Comparison of ENCODE assay signal across 21 mouse cellular contexts in genomic region chr10:127969820-127970219, GRCm38 (mm10). TPM values are rescaled to one million over a fixed set of nuclear protein-coding genes. Genes with fewer than 3 reads are reported as not detected.
DNase-seq lines count a peak whose midpoint lies in the region; ATAC-seq and TF ChIP-seq lines count a peak whose summit lies in the region.
"Had no signal": no experiment of that assay in that cellular context is flagged by ENCODE, and none has a peak within 500 bp of the region (broad histone marks: within the 10 kb centered on the region; RNA-seq: fewer than 3 reads in every experiment).

No protein-coding gene starts in this region.

- H3K9me3 ChIP-seq in hindbrain, embryonic 14.5 days (ENCODE audit: control insufficient read depth, low read length), result no peaks in the 10 kb centered on the region
- H3K9me3 ChIP-seq in hindbrain, embryonic 16.5 days (ENCODE audit: control insufficient read depth, low read length), result no peaks in the 10 kb centered on the region
- no peaks in the 10 kb centered on the region for H3K9me3 ChIP-seq in embryonic facial prominence, embryonic 11.5 days (replicated peaks; ENCODE audit: control insufficient read depth, low read length)
- 0 out of 2 replicates have a peak, but pooled peaks cover 9% of the 10 kb centered on the region for H3K9me3 ChIP-seq in limb, embryonic 13.5 days
- H3K9me3 ChIP-seq in forebrain, postnatal 0 days (ENCODE audit: low read length), result no peaks in the 10 kb centered on the region
- H3K9me3 ChIP-seq in forebrain, embryonic 10.5 days, result peaks cover 3% of the 10 kb centered on the region; the same call in 1 of the 2 replicates
- H3K9me3 ChIP-seq: midbrain, embryonic 10.5 days had no signal

- no peak overlapping the region for H3K27ac ChIP-seq in hindbrain, embryonic 14.5 days
- H3K27ac ChIP-seq in hindbrain, embryonic 16.5 days (ENCODE audit: low read depth, low read length), result no peak overlapping the region
- H3K27ac ChIP-seq in embryonic facial prominence, embryonic 11.5 days (replicated peaks; ENCODE audit: low read depth, low read length), result peak overlapping the region; percentile 56
- H3K27ac ChIP-seq in limb, embryonic 13.5 days, result peak overlapping the region; percentile 39; the same call in 1 of the 2 replicates
- H3K27ac ChIP-seq in small intestine, adult 2 months (ENCODE audit: insufficient read depth, low read depth, low read length), result peak overlapping the region; percentile 97
- no peak overlapping the region for H3K27ac ChIP-seq in forebrain, postnatal 0 days (ENCODE audit: low read depth, low read length)
- no peak overlapping the region for H3K27ac ChIP-seq in cerebellum, adult 2 months (ENCODE audit: insufficient read depth, low read length)
- no peak overlapping the region; the same call in 1 of the 2 replicates for H3K27ac ChIP-seq in forebrain, embryonic 10.5 days
- H3K27ac ChIP-seq: midbrain, embryonic 10.5 days; neural tube, embryonic 13.5 days had no signal

- no peak for TF ChIP-seq POLR2A in small intestine, adult 2 months (IDR thresholded peaks at IDR 0.05; ENCODE audit: low read depth, low read length)
- no peak for TF ChIP-seq POLR2A in cerebellum, adult 2 months (IDR thresholded peaks at IDR 0.05; ENCODE audit: borderline replicate concordance, insufficient read depth, low read length)

- no peak for ATAC-seq in hindbrain, embryonic 14.5 days (ENCODE audit: low FRiP score)
- no peak for ATAC-seq in hindbrain, embryonic 16.5 days
- no peak for ATAC-seq in embryonic facial prominence, embryonic 11.5 days (replicated peaks; ENCODE audit: insufficient number of reproducible peaks, low FRiP score, low TSS enrichment, low read depth)
- no peak for ATAC-seq in limb, embryonic 13.5 days (ENCODE audit: low FRiP score, low read depth)
- ATAC-seq in forebrain, postnatal 0 days, result no peak
- ATAC-seq: Patski had no signal

- H3K9ac ChIP-seq in hindbrain, embryonic 14.5 days, result no peak overlapping the region
- no peak overlapping the region for H3K9ac ChIP-seq in hindbrain, embryonic 16.5 days (ENCODE audit: low read depth, low read length)
- no peak overlapping the region for H3K9ac ChIP-seq in embryonic facial prominence, embryonic 11.5 days (replicated peaks; ENCODE audit: low read length)
- H3K9ac ChIP-seq in limb, embryonic 13.5 days, result no peak overlapping the region
- H3K9ac ChIP-seq in forebrain, postnatal 0 days, result no peak overlapping the region
- H3K9ac ChIP-seq: neural tube, embryonic 13.5 days had no signal

- DNase-seq in hindbrain, embryonic 14.5 days (ENCODE audit: low spot score), result peak; percentile 16
- no peak for DNase-seq in embryonic facial prominence, embryonic 11.5 days (ENCODE audit: low spot score)
- DNase-seq in forebrain, postnatal 0 days, result no peak
- no peak for DNase-seq in cerebellum, adult 2 months
- no peak for DNase-seq in forebrain, embryonic 10.5 days (ENCODE audit: extremely low spot score, low spot score)
- DNase-seq: cerebellum, postnatal 10 days; heart, adult 18-20 months; kidney, postnatal 25 days; layer of hippocampus, adult 9-11 months; left cerebral cortex, postnatal 4 days; lung, postnatal 10 days; thymus, postnatal 4 days had no signal

- no peaks in the 10 kb centered on the region for H3K36me3 ChIP-seq in hindbrain, embryonic 14.5 days (replicated peaks; ENCODE audit: control insufficient read depth, insufficient read depth)
- no peaks in the 10 kb centered on the region for H3K36me3 ChIP-seq in hindbrain, embryonic 16.5 days (ENCODE audit: control insufficient read depth, insufficient read depth, low read length)
- H3K36me3 ChIP-seq in embryonic facial prominence, embryonic 11.5 days (replicated peaks; ENCODE audit: control insufficient read depth, insufficient read depth, low read depth, low read length), result no peaks in the 10 kb centered on the region
- no peaks in the 10 kb centered on the region for H3K36me3 ChIP-seq in limb, embryonic 13.5 days
- no peaks in the 10 kb centered on the region for H3K36me3 ChIP-seq in small intestine, adult 2 months (ENCODE audit: control insufficient read depth, insufficient read depth, low read length)
- H3K36me3 ChIP-seq in forebrain, postnatal 0 days (ENCODE audit: insufficient read depth), result no peaks in the 10 kb centered on the region
- no peaks in the 10 kb centered on the region for H3K36me3 ChIP-seq in forebrain, embryonic 10.5 days (replicated peaks)
- H3K36me3 ChIP-seq: midbrain, embryonic 10.5 days; neural tube, embryonic 13.5 days had no signal

- no peak for TF ChIP-seq CTCF in small intestine, adult 2 months (IDR thresholded peaks at IDR 0.05; ENCODE audit: extremely low read depth, insufficient read length, insufficient replicate concordance, low read depth, low read length)
- no peak for TF ChIP-seq CTCF in forebrain, postnatal 0 days (IDR thresholded peaks at IDR 0.05; ENCODE audit: low read depth)
- TF ChIP-seq CTCF in cerebellum, adult 2 months (IDR thresholded peaks at IDR 0.05; ENCODE audit: borderline replicate concordance, insufficient read depth, low read depth, low read length), result no peak

- no peaks in the 10 kb centered on the region for H3K4me1 ChIP-seq in hindbrain, embryonic 14.5 days (replicated peaks; ENCODE audit: control insufficient read depth, insufficient read depth, low read length)
- no peaks in the 10 kb centered on the region for H3K4me1 ChIP-seq in hindbrain, embryonic 16.5 days (ENCODE audit: control insufficient read depth, insufficient read depth, low read depth, low read length)
- peaks cover 4% of the 10 kb centered on the region; the same call in 1 of the 2 replicates for H3K4me1 ChIP-seq in embryonic facial prominence, embryonic 11.5 days (ENCODE audit: control insufficient read depth, insufficient read depth, low read length)
- peaks cover 10% of the 10 kb centered on the region for H3K4me1 ChIP-seq in limb, embryonic 13.5 days
- H3K4me1 ChIP-seq in small intestine, adult 2 months (ENCODE audit: control insufficient read depth, insufficient read depth, insufficient read length, low read length), result peaks cover 19% of the 10 kb centered on the region; the same call in 1 of the 2 replicates
- H3K4me1 ChIP-seq in forebrain, postnatal 0 days (ENCODE audit: insufficient read depth), result no peaks in the 10 kb centered on the region
- H3K4me1 ChIP-seq in cerebellum, adult 2 months (ENCODE audit: control insufficient read depth, insufficient read depth, low read length), result no peaks in the 10 kb centered on the region
- peaks cover 7% of the 10 kb centered on the region; the same call in 1 of the 2 replicates for H3K4me1 ChIP-seq in forebrain, embryonic 10.5 days

- H3K4me3 ChIP-seq in hindbrain, embryonic 14.5 days (replicated peaks; ENCODE audit: low read length), result no peak overlapping the region
- no peak overlapping the region for H3K4me3 ChIP-seq in hindbrain, embryonic 16.5 days (ENCODE audit: low read length)
- no peak overlapping the region for H3K4me3 ChIP-seq in embryonic facial prominence, embryonic 11.5 days (ENCODE audit: low read depth, low read length)
- H3K4me3 ChIP-seq in limb, embryonic 13.5 days, result no peak overlapping the region
- no peak overlapping the region for H3K4me3 ChIP-seq in small intestine, adult 2 months (ENCODE audit: low read depth, low read length)
- no peak overlapping the region for H3K4me3 ChIP-seq in forebrain, postnatal 0 days (ENCODE audit: low read depth, low read length)
- H3K4me3 ChIP-seq in cerebellum, adult 2 months (replicated peaks; ENCODE audit: insufficient read depth, low read depth, low read length), result no peak overlapping the region
- H3K4me3 ChIP-seq in forebrain, embryonic 10.5 days, result no peak overlapping the region
- H3K4me3 ChIP-seq: midbrain, embryonic 10.5 days; neural tube, embryonic 13.5 days had no signal

- H3K4me2 ChIP-seq in hindbrain, embryonic 14.5 days (replicated peaks), result no peak overlapping the region
- H3K4me2 ChIP-seq in hindbrain, embryonic 16.5 days (ENCODE audit: low read length), result no peak overlapping the region
- no peak overlapping the region; the same call in 1 of the 2 replicates for H3K4me2 ChIP-seq in embryonic facial prominence, embryonic 11.5 days (ENCODE audit: low read depth, low read length)
- H3K4me2 ChIP-seq in limb, embryonic 13.5 days (replicated peaks), result no peak overlapping the region
- no peak overlapping the region for H3K4me2 ChIP-seq in forebrain, postnatal 0 days (ENCODE audit: low read depth)
- H3K4me2 ChIP-seq: neural tube, embryonic 13.5 days had no signal

- 86% methylated on average over 4 of the region's 4 CpGs for WGBS in hindbrain, embryonic 14.5 days
- WGBS in hindbrain, embryonic 16.5 days, result 86% methylated on average over 4 of the region's 4 CpGs
- WGBS in embryonic facial prominence, embryonic 11.5 days, result 54% methylated on average over 4 of the region's 4 CpGs
- 72% methylated on average over 4 of the region's 4 CpGs for WGBS in limb, embryonic 13.5 days
- 13% methylated on average over 4 of the region's 4 CpGs for whole genome bisulfite sequencing in small intestine, adult 2 months
- 80% methylated on average over 4 of the region's 4 CpGs for WGBS in forebrain, postnatal 0 days
- 88% methylated on average over 4 of the region's 4 CpGs for WGBS in cerebellum, adult 2 months
- 84% methylated on average over 4 of the region's 4 CpGs for WGBS in forebrain, embryonic 10.5 days

- no peaks in the 10 kb centered on the region for H3K27me3 ChIP-seq in hindbrain, embryonic 14.5 days (ENCODE audit: control insufficient read depth, insufficient read depth, low read length)
- H3K27me3 ChIP-seq in hindbrain, embryonic 16.5 days (replicated peaks; ENCODE audit: control insufficient read depth, insufficient read depth, low read length), result no peaks in the 10 kb centered on the region
- H3K27me3 ChIP-seq in embryonic facial prominence, embryonic 11.5 days (ENCODE audit: control insufficient read depth, insufficient read depth, low read length), result no peaks in the 10 kb centered on the region
- no peaks in the 10 kb centered on the region for H3K27me3 ChIP-seq in limb, embryonic 13.5 days
- H3K27me3 ChIP-seq in small intestine, adult 2 months (ENCODE audit: control insufficient read depth, insufficient read depth, low read length), result no peaks in the 10 kb centered on the region
- H3K27me3 ChIP-seq in forebrain, postnatal 0 days (ENCODE audit: insufficient read depth, low read length), result no peaks in the 10 kb centered on the region
- H3K27me3 ChIP-seq in cerebellum, adult 2 months (ENCODE audit: control insufficient read depth, insufficient read depth, low read length), result no peaks in the 10 kb centered on the region
- H3K27me3 ChIP-seq in forebrain, embryonic 10.5 days (ENCODE audit: poor library complexity, severe bottlenecking), result no peaks in the 10 kb centered on the region
- H3K27me3 ChIP-seq: neural tube, embryonic 13.5 days had no signal

RNA-seq across cellular contexts. Expression of gene Hsd17b6, which starts 37.6 kb away (rescaled TPM):
- polyA plus RNA-seq in hindbrain, embryonic 14.5 days (2014; fragmentation: Nextera tagmentation; extraction: Ambion mirVana), result not detected in 2 replicates
- not detected in 2 replicates for polyA plus RNA-seq in hindbrain, embryonic 16.5 days (2015; fragmentation: Nextera tagmentation; extraction: Ambion mirVana)
- polyA plus RNA-seq in embryonic facial prominence, embryonic 11.5 days (2014; fragmentation: Nextera tagmentation; extraction: Ambion mirVana), result not detected in 2 replicates
- polyA plus RNA-seq in limb, embryonic 13.5 days (2015; fragmentation: Nextera tagmentation; extraction: Ambion mirVana), result not detected in 2 replicates
- 25.6 and 46.2 TPM in 2 replicates for polyA plus RNA-seq in small intestine, adult 2 months (2012; rRNA removed)
- not detected in 2 replicates for total RNA-seq in forebrain, postnatal 0 days (2014; rRNA removed)
- polyA plus RNA-seq in forebrain, postnatal 0 days (2015; fragmentation: Nextera tagmentation; extraction: Ambion mirVana), result not detected in 2 replicates
- polyA plus RNA-seq in cerebellum, adult 2 months (2012; rRNA removed), result not detected in 2 replicates
- not detected in 2 replicates for polyA plus RNA-seq in forebrain, embryonic 10.5 days (2016; fragmentation: Nextera tagmentation; extraction: Ambion mirVana)
- total RNA-seq: heart, adult 18-20 months; left cerebral cortex, postnatal 4 days; monocyte, adult 5-6 weeks had no signal
- polyA plus RNA-seq: forebrain, embryonic 11.5 days; heart, embryonic 16.5 days; midbrain, embryonic 10.5 days; neural tube, embryonic 13.5 days; Patski had no signal

RNA-seq across cellular contexts. Expression of gene Prim1, which starts 45.1 kb away (rescaled TPM):
- polyA plus RNA-seq in hindbrain, embryonic 14.5 days (2014; fragmentation: Nextera tagmentation; extraction: Ambion mirVana), result 36.9 and 39.3 TPM in 2 replicates
- 37.2 and 40.2 TPM in 2 replicates for polyA plus RNA-seq in hindbrain, embryonic 16.5 days (2015; fragmentation: Nextera tagmentation; extraction: Ambion mirVana)
- 121 and 132 TPM in 2 replicates for polyA plus RNA-seq in embryonic facial prominence, embryonic 11.5 days (2014; fragmentation: Nextera tagmentation; extraction: Ambion mirVana)
- polyA plus RNA-seq in limb, embryonic 13.5 days (2015; fragmentation: Nextera tagmentation; extraction: Ambion mirVana), result 93.3 and 96.1 TPM in 2 replicates
- polyA plus RNA-seq in small intestine, adult 2 months (2012; rRNA removed), result 0.89 and 1.5 TPM in 2 replicates
- total RNA-seq in forebrain, postnatal 0 days (2014; rRNA removed), result 22.9 and 33.2 TPM in 2 replicates
- 35.5 and 37.3 TPM in 2 replicates for polyA plus RNA-seq in forebrain, postnatal 0 days (2015; fragmentation: Nextera tagmentation; extraction: Ambion mirVana)
- polyA plus RNA-seq in cerebellum, adult 2 months (2012; rRNA removed), result 16.2 and 17.4 TPM in 2 replicates
- polyA plus RNA-seq in forebrain, embryonic 10.5 days (2016; fragmentation: Nextera tagmentation; extraction: Ambion mirVana), result 123 TPM in 2 replicates

Comparison
In these comparisons a context has a peak if more than half of its experiments do, and no peak if none do; other contexts are left out.
1. H3K27ac ChIP-seq: peak in embryonic facial prominence, embryonic 11.5 days (single experiment), limb, embryonic 13.5 days (single experiment) and small intestine, adult 2 months (single experiment); none in hindbrain, embryonic 14.5 days (single experiment), hindbrain, embryonic 16.5 days (single experiment), forebrain, postnatal 0 days (single experiment), cerebellum, adult 2 months (single experiment) and forebrain, embryonic 10.5 days (single experiment).
2. RNA of gene Hsd17b6, which starts 37.6 kb away (polyA plus RNA-seq): 25.6 to 46.2 TPM in small intestine, adult 2 months; not detected in hindbrain, embryonic 14.5 days, not detected in hindbrain, embryonic 16.5 days, not detected in embryonic facial prominence, embryonic 11.5 days, not detected in limb, embryonic 13.5 days, not detected in forebrain, postnatal 0 days, not detected in cerebellum, adult 2 months and not detected in forebrain, embryonic 10.5 days; every median in the first group is over 10 times any median in the second.